Mouse (Mus musculus): ENCODE measurements at regions not wholly inside any gene's neighbourhood (a gene's known extent, or its start where the extent isn't known, plus 50 kb on each side); places are given as distances from the start of the nearest gene placed in this dataset.

DNA sequence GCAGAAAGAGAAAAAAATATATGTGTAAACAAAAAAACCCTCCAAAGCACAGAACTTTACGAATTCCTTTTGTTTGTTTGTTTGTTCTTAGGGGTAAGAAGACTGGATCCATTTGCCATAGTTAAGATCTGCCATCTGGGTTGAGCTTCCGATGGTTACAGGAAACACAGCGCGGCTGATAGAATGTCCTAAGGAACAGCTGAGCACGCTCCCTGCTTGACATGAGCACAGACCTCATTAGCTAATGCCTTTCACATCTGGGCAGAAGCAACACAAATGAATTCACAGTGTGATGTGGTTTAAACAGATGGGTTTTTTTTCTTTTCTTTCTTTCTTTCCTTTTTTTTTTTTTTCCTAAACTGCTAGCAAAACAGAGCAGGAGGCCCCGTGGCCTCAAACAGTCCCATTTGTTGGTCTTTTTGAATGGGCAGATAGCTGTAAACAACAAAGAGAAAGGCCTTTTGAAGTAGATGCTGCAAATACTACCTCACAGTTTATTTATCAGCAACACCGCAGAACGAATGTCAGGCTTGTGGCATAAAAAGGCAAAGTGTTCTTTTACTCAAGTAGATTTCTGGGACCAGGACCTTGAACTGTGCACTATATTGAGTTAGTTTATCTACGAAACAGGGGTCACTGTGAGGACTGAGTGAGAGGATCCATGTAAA, 61.0 kb upstream of the Raph1 start:
- Histone ChIP-seq H3K27me3 (no peaks in the 10 kb centered on the region), H3K9ac (no peak overlapping the region), H3K9me3 (replicated peaks) (no peaks in the 10 kb centered on the region), H3K4me1 (replicated peaks) (peaks cover 11% of the 10 kb centered on the region), H3K27ac (no peak overlapping the region), H3K4me3 (replicated peaks) (no peak overlapping the region), H3K36me3 (no peaks in the 10 kb centered on the region), H3K4me2 (no peak overlapping the region)
- ATAC-seq (ENCODE audit: low read depth) (no peak), DNase-seq (no peak)
- WGBS (ENCODE audit: insufficient replicate concordance) = 28% methylated on average over 9 of the region's 9 CpGs

- DNase-seq (no peak), ATAC-seq (ENCODE audit: low read depth) (no peak)
- 16% methylated on average over 4 of the region's 4 CpGs for WGBS (ENCODE audit: insufficient replicate concordance)
- Histone ChIP-seq H3K4me2 (no peak overlapping the region), H3K27ac (no peak overlapping the region), H3K4me1 (replicated peaks) (peaks cover 11% of the 10 kb centered on the region), H3K9ac (no peak overlapping the region), H3K9me3 (replicated peaks) (no peaks in the 10 kb centered on the region), H3K4me3 (replicated peaks) (no peak overlapping the region), H3K36me3 (no peaks in the 10 kb centered on the region), H3K27me3 (no peaks in the 10 kb centered on the region)
Observed at GRCm38 (mm10) chr1:60627367-60627766, 60.5 kb upstream of the Raph1 start.

- Histone ChIP-seq H3K27me3 (no peaks in the 10 kb centered on the region), H3K36me3 (no peaks in the 10 kb centered on the region), H3K4me2 (no peak overlapping the region), H3K9me3 (replicated peaks) (no peaks in the 10 kb centered on the region), H3K4me3 (replicated peaks) (no peak overlapping the region), H3K27ac (no peak overlapping the region), H3K4me1 (replicated peaks) (peaks cover 11% of the 10 kb centered on the region), H3K9ac (no peak overlapping the region)
- ATAC-seq (ENCODE audit: low read depth) (no peak), DNase-seq (no peak)
- 80% methylated on average over 17 of the region's 17 CpGs for WGBS (ENCODE audit: insufficient replicate concordance)
Observed at GRCm38 (mm10) chr1:60625698-60626486, 59.0 kb upstream of the Raph1 start.

DNA sequence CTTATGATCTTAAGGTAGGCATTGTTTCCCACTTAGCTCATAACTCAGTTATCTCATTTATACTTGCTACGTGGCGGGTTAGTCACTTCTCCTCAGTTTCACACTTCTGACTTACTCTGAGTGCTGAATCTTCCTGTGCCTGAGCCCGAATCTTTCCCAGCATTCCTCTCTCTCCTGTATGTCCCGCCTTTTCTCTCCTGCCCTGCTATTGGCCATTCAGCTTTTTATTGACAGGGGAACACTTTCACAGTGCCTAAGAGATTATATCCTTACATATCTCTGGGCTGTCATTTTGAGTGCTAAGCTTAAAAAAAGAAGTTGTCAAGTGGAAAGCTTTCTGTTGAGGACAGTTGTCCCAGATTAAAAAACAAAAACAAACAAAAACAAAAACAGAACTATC, 57.3 kb upstream of the Raph1 start:
- Histone ChIP-seq H3K36me3 (no peaks in the 10 kb centered on the region), H3K9ac (no peak overlapping the region), H3K4me3 (replicated peaks) (no peak overlapping the region), H3K4me1 (replicated peaks) (peaks cover 11% of the 10 kb centered on the region), H3K9me3 (replicated peaks) (no peaks in the 10 kb centered on the region), H3K27me3 (no peaks in the 10 kb centered on the region), H3K4me2 (no peak overlapping the region), H3K27ac (no peak overlapping the region)
- no peak for ATAC-seq (ENCODE audit: low read depth)
- WGBS (ENCODE audit: insufficient replicate concordance) = 58% methylated on average over 4 of the region's 4 CpGs
- DNase-seq = no peak

GRCm38 (mm10) chr1:60623440-60624016, 56.6 kb upstream of the Raph1 start:
- Histone ChIP-seq H3K4me3 (replicated peaks) (no peak overlapping the region), H3K27ac (no peak overlapping the region), H3K36me3 (no peaks in the 10 kb centered on the region), H3K4me2 (no peak overlapping the region), H3K9me3 (replicated peaks) (no peaks in the 10 kb centered on the region), H3K9ac (no peak overlapping the region), H3K27me3 (no peaks in the 10 kb centered on the region), H3K4me1 (replicated peaks) (peaks cover 11% of the 10 kb centered on the region)
- DNase-seq (no peak), ATAC-seq (ENCODE audit: low read depth) (no peak)
- WGBS (ENCODE audit: insufficient replicate concordance) = 67% methylated on average over 3 of the region's 3 CpGs

- Histone ChIP-seq H3K4me3 (replicated peaks) (no peak overlapping the region), H3K27me3 (no peaks in the 10 kb centered on the region), H3K9me3 (replicated peaks) (no peaks in the 10 kb centered on the region), H3K4me1 (replicated peaks) (no peaks in the 10 kb centered on the region), H3K36me3 (no peaks in the 10 kb centered on the region), H3K27ac (no peak overlapping the region), H3K4me2 (no peak overlapping the region), H3K9ac (no peak overlapping the region)
- 42% methylated on average over 3 of the region's 3 CpGs for WGBS (ENCODE audit: insufficient replicate concordance)
- DNase-seq (no peak), ATAC-seq (ENCODE audit: low read depth) (no peak)
Observed at GRCm38 (mm10) chr1:60621770-60622169, 54.9 kb upstream of the Raph1 start.

- no peaks in the 10 kb centered on the region for H3K36me3 ChIP-seq
- no peak overlapping the region for H3K4me2 ChIP-seq
- no peaks in the 10 kb centered on the region for H3K9me3 ChIP-seq (replicated peaks)
- 68% methylated on average over 8 of the region's 8 CpGs for WGBS (ENCODE audit: insufficient replicate concordance)
- ATAC-seq (ENCODE audit: low read depth) (no peak), DNase-seq (no peak)
- H3K27me3 ChIP-seq = no peaks in the 10 kb centered on the region
- H3K9ac ChIP-seq = no peak overlapping the region
- no peak overlapping the region for H3K4me3 ChIP-seq (replicated peaks)
- no peaks in the 10 kb centered on the region for H3K4me1 ChIP-seq (replicated peaks)
- H3K27ac ChIP-seq = no peak overlapping the region
Observed at GRCm38 (mm10) chr1:60621064-60621726, 54.3 kb upstream of the Raph1 start.

DNA sequence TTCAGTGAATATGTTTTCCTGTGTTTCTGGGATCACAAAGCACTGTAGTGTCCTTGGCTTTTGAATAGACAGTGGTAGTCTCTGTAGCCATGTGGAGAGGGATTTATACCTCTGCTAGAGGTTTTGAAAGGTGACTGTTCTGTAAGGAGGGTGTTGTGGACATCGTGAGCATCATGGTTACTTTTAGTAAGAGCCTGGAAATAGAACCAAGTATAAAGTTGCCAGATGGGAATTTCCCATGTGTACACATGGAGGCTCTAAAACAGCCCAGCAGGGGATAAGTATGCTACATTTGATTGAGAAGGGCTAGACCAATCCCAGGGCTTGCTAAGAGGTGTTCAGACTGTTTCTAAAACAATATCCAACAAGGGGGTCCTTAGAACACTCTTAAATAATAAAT, 51.5 kb upstream of the Raph1 start:
- Histone ChIP-seq H3K4me2 (no peak overlapping the region), H3K36me3 (no peaks in the 10 kb centered on the region), H3K27ac (no peak overlapping the region), H3K9me3 (replicated peaks) (no peaks in the 10 kb centered on the region), H3K4me1 (replicated peaks) (no peaks in the 10 kb centered on the region), H3K4me3 (replicated peaks) (no peak overlapping the region), H3K9ac (no peak overlapping the region), H3K27me3 (no peaks in the 10 kb centered on the region)
- no peak for ATAC-seq (ENCODE audit: low read depth)
- 42% methylated on average over 1 of the region's 1 CpGs for WGBS (ENCODE audit: insufficient replicate concordance)
- DNase-seq = no peak

DNA sequence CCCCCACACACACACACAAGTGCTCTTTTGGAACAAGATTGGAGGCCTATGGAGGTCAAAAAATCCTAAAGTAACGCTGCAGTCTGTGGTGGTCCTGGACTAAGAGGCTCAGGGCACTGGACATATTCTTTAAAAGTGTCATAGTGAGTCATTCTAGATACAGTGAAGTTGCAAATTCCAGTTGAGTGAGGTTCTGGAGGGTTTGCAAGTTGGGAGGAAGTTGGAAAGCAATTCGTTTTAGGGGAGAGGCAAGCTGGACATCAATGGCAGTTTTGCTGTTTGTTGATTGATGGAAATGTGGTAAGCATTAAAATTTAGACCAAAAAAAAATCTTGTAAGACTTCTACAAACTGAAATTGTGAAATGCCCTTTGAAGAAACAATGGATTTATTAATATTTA, 50.0 kb upstream of the Raph1 start:
- WGBS (ENCODE audit: insufficient replicate concordance) = 35% methylated on average over 2 of the region's 2 CpGs
- H3K9ac ChIP-seq = no peak overlapping the region

More for the DNA sequence above, 50.0 kb upstream of the Raph1 start:
- Histone ChIP-seq H3K36me3 (no peaks in the 10 kb centered on the region), H3K4me1 (replicated peaks) (no peaks in the 10 kb centered on the region), H3K4me3 (replicated peaks) (no peak overlapping the region), H3K27me3 (no peaks in the 10 kb centered on the region), H3K27ac (no peak overlapping the region), H3K4me2 (no peak overlapping the region), H3K9me3 (replicated peaks) (no peaks in the 10 kb centered on the region)
- ATAC-seq (ENCODE audit: low read depth) = no peak
- DNase-seq = no peak

Measured in liver, embryonic 13.5 days (tissue).